Comparison of ENCODE assay signal across 8 mouse cellular contexts in genomic region chr2:4864008-4864816, GRCm38 (mm10). TPM values are rescaled to one million over a fixed set of nuclear protein-coding genes. Genes with fewer than 3 reads are reported as not detected.
DNase-seq lines count a peak whose midpoint lies in the region; ATAC-seq and TF ChIP-seq lines count a peak whose summit lies in the region.

No protein-coding gene starts in this region.

- H3K36me3 ChIP-seq in kidney, embryonic 16.5 days (ENCODE audit: insufficient read depth, low read length): no peaks in the 10 kb centered on the region
- H3K36me3 ChIP-seq in liver, embryonic 14.5 days (replicated peaks; ENCODE audit: control insufficient read depth, insufficient read depth, low read depth): no peaks in the 10 kb centered on the region
- H3K36me3 ChIP-seq in neural tube, embryonic 13.5 days: no peaks in the 10 kb centered on the region
- no peaks in the 10 kb centered on the region for H3K36me3 ChIP-seq in stomach, postnatal 0 days (ENCODE audit: control insufficient read depth, insufficient read depth, low read length)

- H3K27me3 ChIP-seq in kidney, embryonic 16.5 days (ENCODE audit: insufficient read depth, low read length): no peaks in the 10 kb centered on the region; the same call in 1 of the 2 replicates
- H3K27me3 ChIP-seq in liver, embryonic 14.5 days (ENCODE audit: control insufficient read depth, insufficient read depth, low read length): no peaks in the 10 kb centered on the region
- no peaks in the 10 kb centered on the region for H3K27me3 ChIP-seq in neural tube, embryonic 13.5 days
- H3K27me3 ChIP-seq in stomach, postnatal 0 days (ENCODE audit: control insufficient read depth, insufficient read depth, low read length): no peaks in the 10 kb centered on the region

- 43% methylated on average over 7 of the region's 7 CpGs for WGBS in kidney, embryonic 16.5 days
- WGBS in liver, embryonic 14.5 days (ENCODE audit: insufficient replicate concordance): 36% methylated on average over 7 of the region's 7 CpGs
- WGBS in neural tube, embryonic 13.5 days: 48% methylated on average over 7 of the region's 7 CpGs
- WGBS in stomach, postnatal 0 days: 36% methylated on average over 7 of the region's 7 CpGs

- no peak overlapping the region for H3K9ac ChIP-seq in kidney, embryonic 16.5 days (replicated peaks; ENCODE audit: low read length)
- H3K9ac ChIP-seq in liver, embryonic 14.5 days (replicated peaks): no peak overlapping the region
- H3K9ac ChIP-seq in neural tube, embryonic 13.5 days: 0 out of 2 replicates have a peak overlapping the region, but pooled peaks have one; percentile 17
- H3K9ac ChIP-seq in stomach, postnatal 0 days (ENCODE audit: low read length): no peak overlapping the region

- no peak for TF ChIP-seq EP300 in liver, embryonic 14.5 days (IDR thresholded peaks at IDR 0.05; ENCODE audit: low read depth)
- TF ChIP-seq EP300 in stomach, postnatal 0 days (optimal IDR thresholded peaks at IDR 0.05): no peak

- H3K27ac ChIP-seq in kidney, embryonic 16.5 days (ENCODE audit: low read length): no peak overlapping the region
- H3K27ac ChIP-seq in liver, embryonic 14.5 days: no peak overlapping the region
- H3K27ac ChIP-seq in neural tube, embryonic 13.5 days (replicated peaks): no peak overlapping the region
- H3K27ac ChIP-seq in stomach, postnatal 0 days (replicated peaks): no peak overlapping the region

- no peak overlapping the region for H3K4me2 ChIP-seq in kidney, embryonic 16.5 days (replicated peaks; ENCODE audit: low read depth, low read length)
- no peak overlapping the region for H3K4me2 ChIP-seq in liver, embryonic 14.5 days (ENCODE audit: low read depth)
- H3K4me2 ChIP-seq in neural tube, embryonic 13.5 days: no peak overlapping the region
- no peak overlapping the region for H3K4me2 ChIP-seq in stomach, postnatal 0 days (replicated peaks; ENCODE audit: low read depth)

- peak; percentile 94 for TF ChIP-seq CTCF in liver, embryonic 14.5 days (IDR thresholded peaks at IDR 0.05; ENCODE audit: low read depth)
- peak; percentile 98 for TF ChIP-seq CTCF in stomach, postnatal 0 days (IDR thresholded peaks at IDR 0.05; ENCODE audit: low read depth)

- no peak overlapping the region for H3K4me3 ChIP-seq in kidney, embryonic 16.5 days (ENCODE audit: low read length)
- no peak overlapping the region for H3K4me3 ChIP-seq in liver, embryonic 14.5 days (ENCODE audit: insufficient read depth in 1 of 2, low read depth in 2 of 2, low read length in 2 of 2)
- no peak overlapping the region for H3K4me3 ChIP-seq in neural tube, embryonic 13.5 days
- H3K4me3 ChIP-seq in stomach, postnatal 0 days (ENCODE audit: low read depth, low read length): no peak overlapping the region

- DNase-seq in B cell, adult 2 months: peak; percentile 80
- DNase-seq in adrenal gland, adult 18-20 months (ENCODE audit: low spot score in 2 of 2): peak; percentile 84 to 85
- DNase-seq in embryo, embryonic 11.5 days (ENCODE audit: low read depth, low spot score): peak; percentile 55
- peak; percentile 25 to 41 (median 37) for DNase-seq in liver, embryonic 14.5 days (ENCODE audit: low read depth in 3 of 3, low spot score in 3 of 3)
- DNase-seq in stomach, postnatal 0 days (ENCODE audit: low spot score): peak; percentile 84

- H3K4me1 ChIP-seq in kidney, embryonic 16.5 days (ENCODE audit: insufficient read depth, low read length): peaks cover 2% of the 10 kb centered on the region; the same call in 1 of the 2 replicates
- no peaks in the 10 kb centered on the region for H3K4me1 ChIP-seq in liver, embryonic 14.5 days (replicated peaks; ENCODE audit: control insufficient read depth in 2 of 2, insufficient read depth in 2 of 2, low read length in 1 of 2)
- no peaks in the 10 kb centered on the region for H3K4me1 ChIP-seq in neural tube, embryonic 13.5 days (replicated peaks)
- H3K4me1 ChIP-seq in stomach, postnatal 0 days (replicated peaks; ENCODE audit: control insufficient read depth, insufficient read depth): no peaks in the 10 kb centered on the region

- peak; percentile 93 for ATAC-seq in granulocyte monocyte progenitor cell, adult 5-6 weeks (replicated peaks; ENCODE audit: poor library complexity, severe bottlenecking)
- ATAC-seq in kidney, embryonic 16.5 days (ENCODE audit: low FRiP score, low TSS enrichment): peak; percentile 76
- ATAC-seq in liver, embryonic 14.5 days (ENCODE audit: insufficient read depth): peak; percentile 26; the same call in 1 of the 2 replicates
- ATAC-seq in neural tube, embryonic 13.5 days (ENCODE audit: low read depth): peak; percentile 85
- ATAC-seq in stomach, postnatal 0 days (ENCODE audit: low FRiP score, low TSS enrichment): peak; percentile 69

- H3K9me3 ChIP-seq in kidney, embryonic 16.5 days (ENCODE audit: low read length): no peaks in the 10 kb centered on the region
- H3K9me3 ChIP-seq in liver, embryonic 14.5 days (ENCODE audit: control insufficient read depth, low read length): no peaks in the 10 kb centered on the region
- H3K9me3 ChIP-seq in neural tube, embryonic 13.5 days: no peaks in the 10 kb centered on the region
- no peaks in the 10 kb centered on the region for H3K9me3 ChIP-seq in stomach, postnatal 0 days (ENCODE audit: control insufficient read depth, low read length)

RNA-seq across cellular contexts. Expression of gene Sephs1, which starts 17.2 kb away (rescaled TPM):
- total RNA-seq in adrenal gland, adult 18-20 months (2021): 10 to 100 TPM; 31.5 to 43.5 TPM
- total RNA-seq in granulocyte monocyte progenitor cell, adult 5-6 weeks (2014; fragmentation: Nextera tagmentation): 37.5 and 40.6 TPM in 2 replicates
- total RNA-seq in granulocyte monocyte progenitor cell, adult 5-6 weeks (2017): 40.8 and 51.7 TPM in 2 replicates
- polyA plus RNA-seq in kidney, embryonic 16.5 days (2015; fragmentation: Nextera tagmentation; extraction: Ambion mirVana): 81.0 and 82.4 TPM in 2 replicates
- polyA plus RNA-seq in liver, embryonic 14.5 days (2012; rRNA removed): 12.7 and 16.8 TPM in 2 replicates
- polyA plus RNA-seq in liver, embryonic 14.5 days (2014; fragmentation: Nextera tagmentation; extraction: Ambion mirVana): 29.9 and 32.2 TPM in 2 replicates
- 62.5 and 64.3 TPM in 2 replicates for polyA plus RNA-seq in neural tube, embryonic 13.5 days (2015; fragmentation: Nextera tagmentation; extraction: Ambion mirVana)
- polyA plus RNA-seq in stomach, postnatal 0 days (2015; fragmentation: Nextera tagmentation; extraction: Ambion mirVana): 23.5 and 25.7 TPM in 2 replicates

RNA-seq across cellular contexts. Expression of gene Phyh, which starts 54.6 kb away (rescaled TPM):
- 100 to 1,000 TPM; 343 to 349 TPM for total RNA-seq in adrenal gland, adult 18-20 months (2021)
- 53.7 and 58.0 TPM in 2 replicates for total RNA-seq in granulocyte monocyte progenitor cell, adult 5-6 weeks (2014; fragmentation: Nextera tagmentation)
- total RNA-seq in granulocyte monocyte progenitor cell, adult 5-6 weeks (2017): 39.0 and 48.8 TPM in 2 replicates
- 69.7 and 71.7 TPM in 2 replicates for polyA plus RNA-seq in kidney, embryonic 16.5 days (2015; fragmentation: Nextera tagmentation; extraction: Ambion mirVana)
- 27.3 and 38.8 TPM in 2 replicates for polyA plus RNA-seq in liver, embryonic 14.5 days (2012; rRNA removed)
- 63.8 and 67.8 TPM in 2 replicates for polyA plus RNA-seq in liver, embryonic 14.5 days (2014; fragmentation: Nextera tagmentation; extraction: Ambion mirVana)
- 61.3 and 62.8 TPM in 2 replicates for polyA plus RNA-seq in neural tube, embryonic 13.5 days (2015; fragmentation: Nextera tagmentation; extraction: Ambion mirVana)
- polyA plus RNA-seq in stomach, postnatal 0 days (2015; fragmentation: Nextera tagmentation; extraction: Ambion mirVana): 180 and 185 TPM in 2 replicates

Comparison
In these comparisons a context has a peak if more than half of its experiments do, and no peak if none do; other contexts are left out.
1. ATAC-seq: peak in every context shown above with its lines; median percentile 93 in granulocyte monocyte progenitor cell, adult 5-6 weeks; 85 in neural tube, embryonic 13.5 days; 76 in kidney, embryonic 16.5 days; 69 in stomach, postnatal 0 days; 26 in liver, embryonic 14.5 days.